Mouse (Mus musculus): ENCODE measurements around the gene Srrt.

Gene Srrt

GRCm38 (mm10) chr5:137285045-137285444, 22.4 kb downstream of the Srrt start:
- in situ Hi-C loops (cut with MboI, MseI) = loop anchor here (5.0 to 25.0 kb wide), 3 partner anchors 128 to 1060 kb away; no protein-coding TSS in a partner anchor

GRCm38 (mm10) chr5:137284411-137284810, 23.1 kb downstream of the Srrt start:
- in situ Hi-C loops (cut with MboI, MseI) = loop anchor here in 1 of 2 experiments (10.0 to 25.0 kb wide), 2 partner anchors 272 to 1060 kb away; no protein-coding TSS in a partner anchor

DNA sequence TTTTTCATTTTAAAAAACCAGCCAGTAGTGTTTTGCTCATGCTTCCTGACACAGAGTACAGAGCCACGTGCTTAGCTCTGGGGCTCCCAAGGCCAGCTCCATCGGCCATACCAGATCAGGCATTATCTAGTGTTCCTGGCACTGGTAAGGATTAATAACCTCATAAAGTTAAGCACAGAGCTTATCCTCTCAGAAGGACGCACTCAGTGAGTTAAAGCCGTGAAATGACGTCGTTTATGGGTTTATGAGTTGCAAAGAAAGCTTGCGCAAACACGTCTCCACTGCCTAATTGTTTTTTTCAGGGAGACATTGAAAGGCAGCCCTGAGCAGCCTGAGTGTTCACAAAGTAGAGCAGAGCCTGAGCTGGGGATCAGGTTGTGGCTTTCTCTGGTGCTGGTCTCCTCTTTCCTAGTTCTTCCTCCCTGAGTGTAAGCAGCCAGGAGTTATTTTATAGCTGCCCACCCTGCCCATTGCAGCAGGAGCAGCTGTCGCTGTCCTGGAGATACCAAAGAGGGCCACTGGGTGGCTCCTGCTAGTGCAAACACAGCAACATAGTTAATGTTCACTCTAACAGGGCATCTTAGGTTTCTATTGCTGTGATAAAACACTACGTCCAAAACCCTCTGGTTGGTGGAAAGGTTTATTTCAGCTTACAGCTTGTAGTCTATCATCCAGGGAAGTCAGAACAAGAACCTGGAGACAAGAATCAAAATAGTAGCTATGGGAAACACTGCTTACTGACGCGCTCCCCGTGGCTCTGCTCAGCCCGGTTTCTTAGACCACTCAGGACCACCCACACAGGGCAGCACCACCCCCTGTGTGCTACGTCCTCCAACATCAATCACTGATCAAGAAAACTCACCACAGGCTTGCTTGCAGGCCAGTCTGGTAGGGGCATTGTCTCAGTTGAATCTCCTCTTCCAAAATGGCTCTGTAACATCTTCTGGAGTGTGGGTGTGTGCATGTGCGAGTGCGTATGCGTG, 29.8 kb downstream of the Srrt start:
- in situ Hi-C loops (cut with MboI, MseI) = loop anchor here in 1 of 2 experiments (25.0 kb wide), 1 partner anchor 265 kb away; no protein-coding TSS in a partner anchor

DNA sequence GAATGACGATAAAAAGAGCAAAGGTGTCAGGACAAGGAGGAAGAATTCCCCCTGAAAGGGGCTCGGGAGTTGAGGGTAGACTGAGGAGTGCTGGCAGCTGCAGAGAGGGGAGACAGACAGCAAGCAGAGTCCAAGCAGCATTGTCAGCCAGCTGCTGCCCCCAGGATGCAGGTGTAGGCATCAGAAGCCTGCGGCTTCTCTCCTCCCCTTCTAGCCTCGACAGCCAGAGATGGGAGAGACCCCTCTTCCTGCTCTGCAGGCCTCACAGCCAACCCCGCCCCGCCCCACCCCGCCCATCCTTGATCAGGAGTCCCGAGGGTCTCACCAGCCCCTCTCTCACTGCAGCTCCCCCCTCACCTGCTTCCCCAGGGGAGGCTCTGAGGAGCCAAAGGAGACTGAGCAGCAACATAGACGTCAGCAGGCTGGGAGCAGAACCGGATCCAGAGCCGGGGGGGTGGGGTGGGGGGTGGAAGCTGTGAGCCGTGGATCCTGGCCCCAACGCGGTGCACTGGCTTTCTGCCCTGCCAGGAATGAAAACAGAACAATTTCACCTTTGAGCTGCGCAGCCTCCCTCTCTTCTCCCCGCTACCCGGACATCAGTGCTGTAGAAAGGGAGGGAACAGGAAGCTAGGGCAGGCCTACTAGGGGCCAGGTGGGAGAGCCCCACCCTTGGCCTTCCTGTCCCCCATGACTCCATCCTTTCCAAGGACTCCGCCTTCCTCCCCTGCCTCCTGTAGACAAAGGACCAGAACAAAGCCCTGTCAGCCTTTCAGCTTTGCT, 39.2 kb downstream of the Srrt start:
- in situ Hi-C loops (cut with MboI, MseI) = loop anchor here (5.0 to 10.0 kb wide), 3 partner anchors 61 to 1154 kb away; partner anchors contain the start of gene Polr2j (in 1 of the 2)

DNA sequence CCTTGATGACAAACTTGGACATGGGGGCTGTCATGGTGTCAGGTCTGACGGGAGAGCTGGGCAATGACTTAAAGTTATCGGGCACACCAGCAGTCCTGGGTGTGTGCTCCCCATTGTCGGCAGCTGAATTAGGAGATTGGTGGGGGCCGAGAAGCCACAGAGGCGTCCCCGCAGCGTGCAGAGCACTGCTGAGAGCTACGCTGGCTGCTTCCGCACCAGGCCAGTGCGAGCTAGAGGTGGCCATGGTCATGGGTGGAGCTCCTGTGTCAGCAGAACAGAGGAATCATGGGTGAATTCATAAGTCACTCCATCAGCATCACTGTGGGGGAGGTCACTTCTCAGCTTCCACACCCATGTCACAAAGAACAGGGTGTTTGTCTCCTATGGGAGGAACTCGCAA, 42.7 kb downstream of the Srrt start:
- in situ Hi-C loops (cut with MboI, MseI) = loop anchor here (5.0 to 10.0 kb wide), 3 partner anchors 57 to 1150 kb away; partner anchors contain the start of gene Polr2j (in 1 of the 2)

GRCm38 (mm10) chr5:137263897-137264720, 43.4 kb downstream of the Srrt start:
- in situ Hi-C loops (cut with MboI, MseI) = loop anchor here in 1 of 2 experiments (10.0 kb wide), 2 partner anchors 459 to 1149 kb away; partner anchors contain the start of gene Polr2j

All from T-helper 17 cell (primary cell).